Mouse (Mus musculus): ENCODE data around the gene Nfkbib.

Gene Nfkbib

DNA sequence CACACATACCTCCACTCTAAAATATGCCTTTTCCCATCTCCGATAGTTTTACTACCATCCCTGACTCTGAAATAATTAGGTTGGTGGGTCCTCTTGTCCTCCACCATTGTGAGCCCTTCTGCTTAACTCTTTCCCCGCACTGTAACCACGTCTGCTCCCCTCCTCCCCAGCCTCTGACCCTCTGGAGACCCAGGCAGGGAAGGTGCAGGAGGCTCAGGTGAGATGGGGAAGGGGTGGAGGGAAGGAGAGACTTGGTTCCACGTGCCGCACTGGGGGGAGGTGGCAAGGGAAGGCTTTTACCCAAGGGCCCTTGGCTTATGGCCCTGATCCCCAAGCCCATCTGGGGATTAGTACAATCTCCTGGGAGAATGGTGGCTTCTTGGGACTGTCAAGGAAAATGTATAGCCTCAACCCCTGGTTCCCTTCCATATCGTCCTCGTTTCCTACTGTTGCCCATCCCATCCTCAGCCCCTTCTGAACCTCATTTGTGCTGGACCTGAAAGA lies at the start of gene Nfkbib:
Gene Nfkbib (minus strand): TSS at position 51 of the 504 bp plus-strand sequence.
- no peak for DNase-seq

DNA sequence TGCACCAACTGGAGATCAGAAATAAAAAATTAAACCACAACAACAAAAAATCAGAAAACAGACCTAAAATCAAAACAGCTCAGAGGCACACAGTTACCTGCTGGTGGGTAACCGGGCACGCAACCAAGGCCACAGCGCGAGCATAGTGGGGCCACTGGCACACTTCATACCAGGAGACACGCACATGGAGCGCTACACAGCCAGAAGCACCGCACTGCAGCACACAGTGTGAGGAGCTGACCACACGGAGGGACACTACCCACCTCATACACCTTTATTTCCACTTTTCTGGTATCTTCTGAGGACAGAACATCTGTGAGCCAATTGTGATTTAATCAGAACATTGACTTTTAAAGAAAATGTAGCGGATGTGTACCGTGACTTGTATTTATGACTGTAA lies 49.6 kb upstream of the Nfkbib start:
- no peak for DNase-seq

DNA sequence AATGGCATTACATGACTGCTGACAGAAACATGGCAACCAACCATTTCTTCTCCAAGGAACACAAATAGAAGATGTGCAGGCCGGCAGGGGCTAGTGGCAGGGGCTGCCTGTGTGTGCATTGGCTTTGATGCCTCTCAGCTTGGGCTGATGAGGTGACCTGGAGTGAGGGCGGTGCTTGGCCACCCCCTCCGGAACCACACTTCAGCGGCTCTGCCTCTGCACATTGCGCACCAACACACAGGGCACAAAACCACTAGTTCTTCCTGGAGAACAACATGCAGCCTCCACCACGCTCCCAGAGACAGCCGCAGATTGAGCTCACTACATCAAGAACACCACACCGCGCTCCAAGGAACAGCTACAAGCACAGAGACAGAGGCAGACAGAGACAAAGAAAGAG lies 48.9 kb upstream of the Nfkbib start:
- no peak for DNase-seq

DNA sequence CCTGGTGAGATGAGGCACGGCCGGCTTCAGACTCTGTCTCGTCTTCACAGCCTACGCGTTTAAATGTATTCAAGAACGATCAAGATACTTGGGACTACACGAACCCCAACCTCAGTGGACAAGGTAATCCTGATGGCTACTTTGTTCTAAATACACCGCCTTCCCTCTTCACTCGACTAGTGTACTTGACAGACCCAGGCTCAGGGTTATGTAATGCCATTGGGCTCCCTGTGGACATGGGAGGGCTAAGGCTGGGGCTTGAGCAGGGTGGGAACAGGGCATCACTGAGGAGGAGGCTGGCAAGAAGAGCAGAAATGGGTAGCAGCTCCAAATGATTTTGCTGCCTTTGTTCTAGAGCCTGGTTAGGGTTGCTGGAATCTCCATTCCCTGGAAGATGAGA lies 47.9 kb upstream of the Nfkbib start:
- DNase-seq, result no peak

DNA sequence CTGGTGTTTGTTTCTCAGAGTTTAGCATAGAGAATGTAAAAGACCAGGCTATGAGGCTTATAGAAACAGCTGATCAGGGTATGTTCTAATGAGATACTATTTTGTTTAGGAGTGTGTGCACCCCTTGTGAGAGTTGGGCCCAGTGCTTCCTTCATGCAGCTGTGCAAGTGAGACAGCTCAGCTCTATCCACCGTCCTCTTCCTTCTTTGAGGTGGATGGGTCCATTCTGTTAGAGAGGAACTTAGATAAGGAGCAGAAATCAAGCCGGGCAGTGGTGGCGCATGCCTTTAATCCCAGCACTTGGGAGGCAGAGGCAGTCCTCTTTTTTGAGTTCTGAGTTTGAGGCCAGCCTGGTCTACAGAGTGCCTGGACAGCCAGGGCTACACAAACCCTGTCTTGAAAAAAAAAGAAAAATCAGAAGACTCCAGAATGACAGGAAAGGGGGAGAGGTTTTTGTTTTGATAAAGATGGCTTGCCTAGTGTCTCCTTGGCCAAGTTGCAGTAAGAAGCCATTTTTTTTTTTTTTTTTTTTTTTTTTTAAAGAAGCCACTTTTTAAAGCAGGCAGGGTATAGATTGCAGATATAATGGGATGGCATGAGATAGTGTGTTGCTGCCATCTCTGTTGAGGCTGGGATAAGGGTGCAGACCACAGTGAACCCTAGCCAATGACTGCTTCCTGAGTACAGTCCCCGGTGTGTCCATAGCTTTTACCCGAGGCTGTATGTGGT lies 47.2 kb upstream of the Nfkbib start:
- no peak for DNase-seq

DNA sequence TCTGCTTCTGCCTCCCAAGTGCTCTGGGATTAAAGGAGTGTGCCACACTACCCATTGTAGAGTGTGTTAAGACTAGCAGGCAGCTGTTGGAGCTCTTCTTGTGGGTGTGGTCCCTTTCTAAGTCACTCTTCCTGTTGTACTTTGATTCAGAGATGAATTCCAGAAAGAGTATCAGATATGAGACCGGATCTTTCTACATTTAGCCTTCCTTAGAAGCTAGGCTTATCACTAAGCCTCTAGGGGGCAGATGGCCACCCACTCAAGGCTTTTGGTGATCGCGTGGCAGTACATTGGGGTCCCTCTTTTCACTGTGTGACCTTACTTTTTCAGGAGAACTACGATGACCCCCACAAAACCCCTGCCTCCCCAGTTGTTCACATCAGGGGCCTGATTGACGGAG lies 45.6 kb upstream of the Nfkbib start:
- no peak for DNase-seq

DNA sequence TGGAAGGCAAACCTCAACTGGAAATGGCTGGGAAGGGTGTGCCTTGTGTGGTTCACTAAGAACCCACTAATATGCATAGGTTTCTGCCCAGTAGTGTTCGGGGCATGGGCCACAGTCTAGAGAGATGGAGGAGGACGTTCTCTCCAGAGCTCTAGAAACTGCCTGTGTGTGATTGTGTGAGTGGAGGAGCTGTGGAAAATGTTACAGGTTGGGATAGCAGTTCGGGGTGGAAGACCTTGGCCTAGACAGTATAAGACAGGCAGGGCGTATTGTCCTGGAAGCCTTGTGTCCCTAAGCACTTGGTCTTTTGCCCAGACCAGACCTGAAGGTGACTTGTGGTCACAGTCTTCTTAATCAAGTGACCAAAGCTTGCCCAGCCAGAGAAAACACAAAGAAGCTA lies 45.1 kb upstream of the Nfkbib start:
- no peak for DNase-seq

DNA sequence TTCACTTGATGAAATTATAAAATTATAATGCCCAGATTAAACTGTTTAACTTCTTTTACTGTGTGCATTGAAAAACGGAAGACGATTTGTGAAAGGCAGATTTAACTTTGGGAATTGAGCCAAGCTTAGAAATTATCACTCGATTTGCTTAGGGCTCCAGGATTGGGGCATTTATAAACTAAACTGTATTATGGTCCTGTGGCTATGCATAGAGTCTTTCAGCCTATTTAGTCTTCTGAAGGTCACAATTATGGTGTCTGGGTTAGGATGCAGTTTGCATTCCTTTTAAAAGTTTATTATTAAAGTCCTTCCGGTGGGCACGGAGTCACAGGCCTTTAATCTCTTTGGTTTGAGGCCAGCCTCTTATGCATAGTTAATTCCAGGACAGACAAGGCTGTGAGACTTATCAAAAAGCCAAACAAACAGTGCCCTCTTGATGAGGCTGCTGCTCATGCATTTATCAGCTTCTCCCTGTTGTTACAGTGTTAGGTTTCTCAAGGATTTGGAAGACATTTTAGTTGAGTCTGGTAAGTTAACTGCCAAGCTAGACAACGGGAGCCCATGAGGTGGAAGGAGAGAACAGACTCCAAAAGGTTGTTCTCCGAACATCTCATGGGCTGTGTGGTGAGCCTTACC lies 44.4 kb upstream of the Nfkbib start:
- DNase-seq, result no peak

DNA sequence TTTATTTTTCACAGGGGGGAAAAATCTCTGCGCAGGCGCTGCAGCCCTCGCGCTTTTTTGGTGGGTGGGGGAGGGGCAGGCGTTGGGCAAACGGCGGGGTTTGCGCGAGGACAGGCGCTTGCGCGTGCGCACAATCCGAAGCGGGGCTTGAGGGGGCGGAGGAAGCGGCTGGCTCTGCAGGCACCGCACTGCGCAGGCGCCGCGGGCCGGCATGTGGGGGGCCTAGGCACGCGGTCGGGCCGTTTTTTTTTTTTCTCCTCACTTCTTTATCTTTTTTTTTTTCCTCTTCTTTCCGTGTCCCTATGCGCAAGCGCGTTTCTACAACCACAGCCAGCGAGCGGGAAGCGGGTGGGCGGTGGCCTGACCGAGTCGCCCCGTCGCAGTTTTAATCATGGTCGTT lies 43.9 kb upstream of the Nfkbib start:
- peak; percentile 84 for DNase-seq

DNA sequence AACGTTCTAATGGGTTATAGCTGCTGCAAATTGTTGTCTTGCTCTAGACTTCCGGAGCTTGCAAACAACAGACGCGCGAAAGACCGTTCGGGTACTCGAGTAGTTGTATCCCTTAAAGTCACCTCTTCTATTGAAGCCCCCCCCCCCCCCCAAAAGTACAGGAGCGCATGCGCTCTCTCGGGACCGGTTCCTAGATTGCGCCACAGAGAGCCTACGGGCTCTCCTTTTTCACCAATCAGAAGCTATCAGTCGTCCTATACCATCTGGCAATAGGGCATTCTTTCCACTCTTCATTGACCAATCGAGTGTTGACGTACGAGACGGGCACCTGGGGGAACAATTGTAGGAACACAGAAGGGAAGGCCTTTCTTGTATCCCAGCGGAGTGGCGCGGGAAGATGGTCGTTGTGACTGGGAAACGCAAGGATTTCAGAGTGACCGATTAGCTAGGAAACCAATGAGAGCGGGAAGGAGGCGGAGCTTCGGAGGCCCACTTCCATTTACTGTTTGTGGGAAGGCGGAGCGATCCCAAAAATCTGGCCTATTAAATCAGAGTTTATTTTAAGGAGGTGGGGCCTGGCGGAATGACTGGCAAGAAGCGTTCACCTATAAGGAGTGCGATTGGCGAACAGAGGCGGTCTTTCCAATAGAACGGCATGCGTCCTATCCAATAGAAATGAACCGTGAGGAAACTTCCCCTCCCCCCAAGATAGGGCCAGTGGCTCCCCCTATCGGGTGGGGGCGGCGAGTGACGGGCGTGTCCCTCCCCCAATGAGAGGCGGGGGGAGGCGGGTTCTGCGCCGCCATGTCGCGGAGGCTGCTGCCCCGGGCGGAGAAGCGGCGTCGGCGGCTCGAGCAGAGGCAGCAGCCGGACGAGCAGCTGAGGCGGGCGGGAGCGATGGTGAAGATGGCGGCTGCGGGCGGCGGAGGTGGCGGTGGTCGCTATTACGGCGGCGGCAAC lies 43.1 kb upstream of the Nfkbib start:
- DNase-seq, result peak; percentile 100

DNA sequence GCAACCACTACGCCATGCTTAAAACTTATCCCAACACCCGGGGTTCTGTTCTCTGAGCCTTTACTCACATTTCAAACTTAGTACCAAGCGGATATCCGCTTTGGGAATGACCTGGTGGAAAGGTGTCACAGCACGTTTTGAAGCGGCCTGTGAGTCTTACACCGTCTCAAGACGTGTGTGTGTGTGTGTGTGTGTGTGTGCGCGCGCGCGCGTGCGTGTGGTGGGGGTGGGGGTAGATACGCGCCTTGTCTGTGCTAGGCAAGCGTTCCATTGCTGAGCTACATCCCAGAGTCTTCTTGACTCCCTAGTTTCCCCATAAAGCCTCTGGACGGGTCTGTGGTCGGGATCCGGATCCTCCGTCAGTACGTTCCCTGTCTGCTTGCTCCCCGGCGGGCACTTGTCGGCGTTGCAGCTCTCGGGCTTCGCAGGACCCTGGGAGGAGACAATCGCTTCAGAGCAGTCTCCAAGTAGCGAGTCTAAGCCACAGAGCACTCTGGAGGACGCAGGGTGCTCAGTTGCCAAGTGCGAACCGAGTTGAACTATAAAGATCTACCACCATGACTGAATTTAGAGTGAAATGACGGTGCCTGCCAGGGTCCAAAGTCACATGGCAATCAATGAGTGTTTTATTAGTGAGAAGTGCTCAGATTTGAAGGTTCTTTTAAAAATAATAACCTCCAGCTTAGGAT lies 42.2 kb upstream of the Nfkbib start:
- DNase-seq, result peak; percentile 66

DNA sequence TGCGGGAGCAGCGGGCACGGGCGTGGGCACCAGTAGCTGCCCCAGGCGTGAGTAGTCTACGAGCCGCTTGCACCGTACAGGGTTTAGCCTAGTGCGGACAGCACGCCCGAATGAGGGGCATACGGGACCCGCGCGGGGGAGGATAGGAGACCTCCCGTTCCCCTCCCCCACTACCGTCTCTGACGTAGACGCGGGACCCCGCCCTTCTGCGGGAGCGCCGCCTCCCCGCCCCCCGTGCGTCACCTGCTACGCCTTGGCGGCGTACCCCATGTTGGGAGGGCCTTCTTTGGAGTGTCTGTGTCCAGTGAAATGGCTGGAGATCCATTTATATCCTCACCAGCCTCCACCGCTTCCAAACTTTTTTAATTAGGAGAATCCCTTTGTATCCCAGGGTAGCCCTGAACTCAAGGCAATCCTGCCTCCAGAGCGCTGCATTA lies 41.7 kb upstream of the Nfkbib start:
- peak; percentile 92 for DNase-seq

DNA sequence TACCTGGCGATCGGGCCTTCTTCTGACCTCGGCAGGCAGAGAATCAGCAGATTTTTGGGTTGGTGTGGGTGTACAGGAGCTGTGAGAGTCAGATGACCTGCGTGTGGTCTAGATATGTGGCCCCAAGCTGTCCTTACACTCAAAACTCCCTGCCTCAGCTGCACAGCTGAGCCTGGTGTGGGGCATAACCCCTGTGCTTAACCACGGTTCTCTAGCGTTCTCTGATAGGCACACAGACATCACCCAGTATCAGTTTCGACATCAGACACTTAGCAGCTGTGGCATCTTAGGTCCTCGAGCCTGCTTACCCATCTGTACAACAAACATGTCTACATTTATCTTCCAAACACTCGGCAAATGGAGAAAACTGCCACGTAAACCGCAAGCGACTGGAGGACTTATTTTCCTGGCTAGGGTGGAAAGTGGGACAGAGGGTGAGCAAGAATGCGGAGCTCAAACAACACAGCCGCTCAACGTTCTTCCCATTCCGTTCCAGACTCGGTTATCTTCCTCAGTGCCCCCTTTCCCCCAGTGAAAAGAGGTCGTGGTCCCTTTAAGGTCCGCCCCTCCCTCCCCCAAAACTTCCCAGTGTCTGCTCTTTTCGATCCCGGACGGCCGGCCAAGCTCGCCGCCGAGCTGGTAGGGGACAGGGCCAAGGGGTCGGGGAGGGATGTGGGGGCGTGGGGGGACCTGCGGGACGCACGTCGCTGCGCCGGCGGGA lies 41.1 kb upstream of the Nfkbib start, which contains the start of gene Hnrnpl:
Gene Hnrnpl (plus strand): TSS at position 321 of the 721 bp plus-strand sequence.
- no peak for DNase-seq

DNA sequence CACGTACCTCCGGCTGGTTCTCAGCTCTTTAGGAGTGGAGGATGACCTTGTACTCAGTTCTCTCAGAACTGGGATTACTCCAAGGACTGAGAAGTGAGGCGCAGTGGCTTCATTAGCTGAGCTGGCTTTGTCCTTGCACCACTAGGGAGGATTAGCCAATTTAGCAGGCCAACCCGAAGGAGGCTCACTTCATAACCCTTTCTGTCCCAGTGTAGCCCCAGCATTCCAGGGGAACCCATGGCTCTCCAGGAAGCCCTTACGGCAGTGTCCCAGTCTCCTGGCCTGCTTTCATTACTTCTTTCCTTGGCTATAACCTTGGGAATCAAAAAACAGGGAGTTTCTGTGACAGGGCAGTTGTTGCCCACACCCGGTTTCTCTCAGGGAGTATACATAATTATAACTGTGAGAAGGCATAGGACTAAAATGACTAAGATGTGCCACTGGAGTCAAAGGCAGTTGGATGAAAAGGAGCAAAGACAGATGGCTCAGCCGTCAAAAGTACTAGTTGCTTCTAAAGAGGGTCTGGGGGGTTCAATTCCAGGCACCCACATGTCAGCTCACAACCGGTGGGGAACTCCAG lies 40.4 kb upstream of the Nfkbib start:
- no peak for DNase-seq

DNA sequence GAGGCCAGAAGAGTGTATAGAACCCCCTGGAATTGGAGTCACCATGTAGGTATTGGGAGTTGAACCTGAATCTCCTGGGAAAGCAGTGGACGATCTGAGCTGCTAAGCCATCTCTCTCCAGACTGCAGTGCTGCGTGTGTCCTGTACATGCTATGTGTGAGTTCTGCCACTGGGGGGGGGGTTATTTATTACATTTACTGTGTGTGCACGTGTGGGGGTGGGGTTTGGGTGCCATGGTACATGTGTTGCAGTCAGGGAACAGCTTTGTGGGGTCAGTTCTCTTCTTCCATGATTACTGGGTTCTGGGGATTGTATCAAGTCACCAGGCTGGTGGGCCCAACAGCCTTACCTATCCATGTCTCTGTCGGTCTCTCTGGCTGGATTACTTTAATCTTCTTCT lies 39.6 kb upstream of the Nfkbib start:
- no peak for DNase-seq

DNA sequence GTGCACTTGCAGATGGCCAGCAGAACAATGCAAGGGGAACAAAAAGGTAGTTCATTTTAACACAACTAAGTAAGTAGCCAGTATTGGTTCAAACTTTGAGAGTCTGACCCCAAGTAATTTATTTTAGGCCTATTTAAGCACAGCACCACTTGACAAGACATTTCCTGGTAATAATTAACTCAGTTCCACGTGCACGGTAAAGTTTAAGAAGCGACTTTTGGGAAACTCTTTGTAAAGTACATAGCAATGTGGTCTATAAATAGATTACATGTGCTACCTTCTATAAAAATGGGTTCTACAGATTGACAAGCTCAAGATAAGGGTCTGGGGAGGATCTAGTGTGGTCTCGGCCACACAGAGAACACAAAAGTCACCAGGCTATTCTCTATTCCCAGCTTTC lies 36.4 kb upstream of the Nfkbib start:
- no peak for DNase-seq

DNA sequence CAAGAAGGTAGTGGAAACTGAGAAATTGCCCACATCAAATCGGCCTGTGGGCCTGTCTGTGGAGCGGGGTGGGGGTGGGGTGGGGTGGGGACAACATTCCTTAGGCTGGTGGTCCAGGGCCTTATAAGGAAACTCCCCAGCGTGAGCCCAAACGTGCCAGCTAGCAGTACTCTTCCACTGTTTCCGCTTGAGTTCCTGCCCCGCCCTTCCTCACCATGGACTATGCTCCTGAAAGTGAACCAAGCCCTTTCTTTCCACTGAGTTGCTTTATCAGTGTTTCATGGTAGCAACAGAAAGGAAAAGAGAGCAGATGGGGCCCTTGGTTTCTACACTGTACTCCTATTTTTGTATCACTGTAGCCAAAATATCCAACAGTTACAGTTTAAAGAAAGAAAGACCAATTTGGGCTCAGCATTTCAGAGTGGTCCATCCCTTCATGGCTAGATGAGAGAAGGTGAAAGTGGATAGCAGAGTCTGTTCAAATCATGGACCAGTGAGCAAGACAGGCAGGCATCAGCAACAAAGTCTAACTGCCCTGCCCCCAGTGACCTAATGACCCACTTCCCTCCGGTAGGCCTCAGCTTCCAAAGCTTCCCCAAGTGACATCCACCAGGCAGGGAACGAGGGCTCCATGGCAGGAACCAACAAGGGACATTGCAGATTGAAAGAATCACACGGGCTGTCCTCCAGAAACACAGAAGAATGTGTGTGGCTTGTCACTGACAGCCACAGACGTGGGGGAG lies 35.7 kb upstream of the Nfkbib start:
- peak; percentile 86 for DNase-seq

DNA sequence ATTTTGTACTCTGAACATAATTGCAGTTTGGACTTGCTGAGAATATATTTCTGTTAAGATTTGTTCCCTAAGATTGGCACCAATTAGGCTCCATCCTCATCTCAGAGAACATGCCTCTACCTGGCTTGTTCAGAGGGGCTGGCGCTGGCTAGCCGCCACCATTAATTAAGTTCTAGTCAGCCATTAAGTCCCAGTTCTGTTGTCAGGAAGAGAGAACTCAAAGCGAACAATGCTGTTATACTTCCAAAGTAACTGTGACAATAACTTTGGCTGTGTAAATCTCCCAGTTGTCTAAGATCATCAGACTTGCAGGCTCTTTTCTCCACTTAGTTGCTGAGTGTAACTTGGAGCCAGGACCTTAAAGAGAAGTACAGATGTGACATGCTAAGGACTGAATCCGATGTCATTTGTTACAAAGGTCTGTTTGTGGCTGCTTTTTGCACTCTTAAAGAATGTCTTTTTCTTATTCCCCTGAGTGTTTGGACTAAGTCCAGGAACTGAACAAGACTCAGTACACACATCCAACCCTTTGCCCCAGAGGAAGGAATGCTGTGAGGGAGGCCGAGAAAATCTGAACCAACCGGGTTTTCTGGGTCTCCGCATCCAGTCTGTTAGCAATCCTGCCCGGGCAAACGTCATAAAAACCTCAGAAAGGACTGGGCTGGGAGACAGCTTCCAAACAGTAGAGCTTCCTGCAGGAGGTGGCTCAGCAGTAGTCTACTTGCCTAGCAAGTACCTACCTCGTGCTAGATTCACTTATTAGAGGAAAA lies 34.8 kb upstream of the Nfkbib start:
- peak; percentile 81 for DNase-seq

DNA sequence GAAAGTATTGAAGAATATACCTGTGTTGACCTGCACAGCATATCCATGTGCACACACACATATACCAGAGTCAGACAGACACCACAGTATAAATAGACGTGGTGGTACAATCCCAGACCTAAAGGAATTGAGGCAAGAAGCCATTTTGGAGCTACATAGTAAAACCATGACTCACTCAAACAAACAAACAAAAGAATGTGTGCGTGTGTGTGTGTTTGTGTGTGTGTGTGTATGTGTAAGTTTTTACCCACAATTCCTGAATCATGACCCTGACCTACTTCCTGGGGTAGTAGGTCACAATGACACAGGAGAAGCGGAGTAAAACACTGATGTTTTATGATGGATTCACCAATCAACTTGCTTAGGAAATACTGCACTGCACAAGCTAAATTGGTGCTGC lies 34.1 kb upstream of the Nfkbib start:
- no peak for DNase-seq

DNA sequence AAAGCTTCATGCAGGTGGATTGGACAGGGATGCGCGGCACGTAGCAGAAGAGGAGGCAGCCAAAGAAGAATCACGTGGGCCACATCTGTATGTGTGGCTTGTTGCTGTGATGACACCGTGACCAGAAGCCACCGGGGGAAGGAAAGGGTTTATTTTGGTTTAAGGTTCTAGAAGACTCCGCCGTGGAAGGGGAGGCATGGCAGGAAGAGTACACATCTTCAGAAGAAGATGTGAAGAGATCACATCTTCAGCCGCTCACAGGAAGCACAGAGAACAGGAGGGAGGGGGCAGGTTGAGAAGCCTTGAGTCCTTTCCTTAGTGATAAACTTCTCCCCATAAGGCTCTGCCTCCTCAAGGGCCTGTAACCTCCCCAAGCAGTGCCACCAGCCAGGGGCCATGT lies 32.7 kb upstream of the Nfkbib start:
- DNase-seq, result no peak

Data from kidney, adult 11 months (tissue).